Mouse (Mus musculus) limb, embryonic 13.5 days (tissue): ENCODE results near the gene Tbc1d8. TPM values are rescaled to one million over a fixed set of nuclear protein-coding genes. Genes with fewer than 3 reads are reported as not detected.

Source experiments
- ATAC-seq: fragments of 200-750 bp; cut with Nextera tagmentation; 2 replicates; pipeline ENCODE4 v1.8.0; 2017; ENCODE audit warnings: low read depth, moderate number of reproducible peaks, moderate TSS enrichment; ENCODE audit not compliant: low FRiP score
- H3K27ac ChIP-seq: fragments of 300-500 bp; sonication (generic); 2 replicates; pipeline ENCODE4 v1.5.1; 2015; ENCODE audit warnings: inconsistent platforms, mild to moderate bottlenecking, moderate library complexity
- H3K27me3 ChIP-seq: fragments of 300-500 bp; sonication (generic); 2 replicates; pipeline ENCODE4 v1.6.1; 2015; ENCODE audit warnings: mild to moderate bottlenecking, inconsistent platforms
- H3K36me3 ChIP-seq: fragments of 300-500 bp; sonication (generic); 2 replicates; pipeline ENCODE4 v1.6.1; 2015; ENCODE audit warnings: inconsistent platforms, mild to moderate bottlenecking, moderate library complexity
- H3K4me1 ChIP-seq: fragments of 300-500 bp; sonication (generic); 2 replicates; pipeline ENCODE4 v1.6.1; 2015; ENCODE audit warnings: inconsistent platforms
- H3K4me2 ChIP-seq: fragments of 300-500 bp; sonication (generic); replicated peaks from 2 replicates; pipeline ENCODE4 v1.6.1; 2015; ENCODE audit warnings: inconsistent platforms, mild to moderate bottlenecking, moderate library complexity
- H3K4me3 ChIP-seq: fragments of 300-500 bp; sonication (generic); 2 replicates; pipeline ENCODE4 v1.5.1; 2015; ENCODE audit warnings: moderate library complexity, mild to moderate bottlenecking, inconsistent platforms
- H3K9ac ChIP-seq: fragments of 300-500 bp; sonication (generic); 2 replicates; pipeline ENCODE4 v1.6.1; 2015; ENCODE audit warnings: mild to moderate bottlenecking, inconsistent platforms
- H3K9me3 ChIP-seq: fragments of 300-500 bp; sonication (generic); 2 replicates; pipeline ENCODE4 v1.6.1; 2016; ENCODE audit warnings: inconsistent platforms
- WGBS: fragments of 180-500 bp; shearing (Covaris S2); methylation state at CpG from one replicate; pipeline ENCODE4 v1.1.7; 2015; 5-methylcytosine and 5-hydroxymethylcytosine counted together
- polyA plus RNA-seq: library from polyadenylated mRNA; unstranded; fragments of >200 nt; fragmentation: Nextera tagmentation; extraction: Ambion mirVana; gene quantifications from 2 replicates; pipeline ENCODE4 v1.2.1, GENCODE M21; 2015

The Tbc1d8 gene
- polyA plus RNA-seq, 1 experiment from 2014 or later: 10.4 TPM

DNA sequence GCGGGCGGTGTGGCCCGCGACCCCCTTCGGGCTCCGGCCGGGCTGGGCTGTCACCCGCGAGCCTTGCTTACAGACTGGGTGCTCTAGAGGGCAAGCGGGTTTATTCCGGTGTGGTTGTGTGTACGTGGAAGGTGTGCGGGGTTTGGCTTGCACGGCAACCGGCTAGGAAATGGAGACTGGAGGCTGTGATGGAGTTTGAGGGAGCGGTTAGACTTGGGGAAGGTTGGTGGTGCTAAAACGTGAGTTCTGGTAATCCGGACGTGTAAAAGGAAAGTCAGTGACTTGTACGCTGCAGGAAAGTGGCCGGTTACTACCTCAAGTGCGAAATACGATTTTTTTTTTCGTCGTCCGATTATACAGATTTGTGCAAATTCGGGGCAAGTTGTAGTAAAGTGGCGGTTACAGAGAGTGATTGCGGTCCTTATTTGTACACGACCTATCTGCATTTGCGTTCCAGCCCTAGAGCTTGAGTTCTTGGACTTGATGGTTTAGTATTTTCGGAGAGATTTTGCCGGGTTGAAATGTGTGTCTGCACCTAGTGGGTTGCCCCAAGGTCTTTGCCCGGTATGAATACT, 110.2 kb downstream of the Tbc1d8 start:
- H3K9ac ChIP-seq: peak overlapping the region; percentile 98
- peak overlapping the region; percentile 95 for H3K4me3 ChIP-seq
- H3K36me3 ChIP-seq: peaks cover 39% of the 10 kb centered on the region
- peak overlapping the region; percentile 92 for H3K27ac ChIP-seq
- peaks cover 21% of the 10 kb centered on the region for H3K4me1 ChIP-seq
- WGBS: under 1% methylated on average over 34 of the region's 34 CpGs
- no peaks in the 10 kb centered on the region for H3K27me3 ChIP-seq
- peak; percentile 55 for ATAC-seq
- H3K4me2 ChIP-seq: peak overlapping the region; percentile 90
- H3K9me3 ChIP-seq: no peaks in the 10 kb centered on the region

DNA sequence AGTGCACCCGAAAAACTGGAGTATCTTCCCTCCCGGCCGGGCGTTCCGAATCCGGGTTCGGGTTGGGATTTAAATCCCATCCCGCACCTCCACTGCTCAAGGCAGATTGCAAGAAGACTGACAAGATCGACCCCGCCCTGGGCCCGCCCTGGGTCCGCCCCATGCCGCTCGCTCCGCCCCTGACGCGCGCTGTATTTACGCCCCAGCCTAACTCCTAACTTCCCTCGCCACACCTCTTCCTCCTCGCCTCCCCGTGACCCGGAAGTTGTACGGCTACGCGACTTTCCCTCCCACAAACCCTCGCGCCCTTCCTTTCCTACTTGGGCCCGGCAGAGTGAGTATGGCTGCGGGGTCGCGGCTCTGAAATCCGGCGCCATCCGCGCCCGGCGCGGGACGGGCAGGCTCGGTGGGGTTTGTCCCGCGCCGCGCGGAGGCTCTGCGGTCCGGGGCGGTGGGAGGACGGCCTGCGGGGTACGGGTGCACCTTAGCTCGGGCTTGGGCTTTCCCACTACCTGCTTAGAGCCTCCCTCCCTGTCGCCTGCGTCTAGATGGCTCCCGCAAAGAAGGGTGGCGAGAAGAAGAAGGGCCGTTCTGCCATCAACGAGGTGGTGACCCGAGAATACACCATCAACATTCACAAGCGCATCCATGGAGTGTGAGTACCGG, 110.8 kb downstream of the Tbc1d8 start, which contains the start of gene Rpl31:
TSS of gene Rpl31 (plus strand) at position 242 of the 666 bp plus-strand sequence.
- H3K27ac ChIP-seq: peak within 1 kb of the TSS; percentile 92
- peak within 1 kb of the TSS; percentile 95 for H3K4me3 ChIP-seq
- peak; percentile 100 for ATAC-seq
- H3K4me1 ChIP-seq: peaks cover 21% of the 10 kb centered on the region
- peak within 1 kb of the TSS; percentile 98 for H3K9ac ChIP-seq
- under 1% methylated on average over 61 of the region's 62 CpGs for WGBS
- no peaks in the 10 kb centered on the region for H3K27me3 ChIP-seq
- H3K9me3 ChIP-seq: no peaks in the 10 kb centered on the region
- peaks cover 33% of the 10 kb centered on the region for H3K36me3 ChIP-seq
- peak within 1 kb of the TSS; percentile 90 for H3K4me2 ChIP-seq

DNA sequence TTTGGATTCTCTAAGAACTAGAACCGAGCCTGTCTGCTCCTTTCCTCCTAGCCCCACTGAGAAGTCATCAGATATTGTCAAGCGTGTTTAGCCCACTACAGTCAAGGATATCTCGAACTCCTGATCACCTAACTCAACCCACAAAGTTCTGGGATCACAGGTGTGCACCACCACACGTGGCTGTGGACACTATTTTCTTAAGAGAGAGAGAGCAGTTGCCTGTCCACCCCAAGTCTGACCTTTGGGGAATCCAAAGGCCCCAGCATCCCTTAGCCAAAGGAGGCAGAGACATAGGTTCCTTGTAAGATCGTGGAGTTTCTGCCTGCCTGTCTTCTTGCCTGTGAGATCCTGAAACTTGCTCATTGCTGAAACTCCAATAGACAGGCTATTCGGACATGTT, 111.5 kb downstream of the Tbc1d8 start:
- Histone ChIP-seq H3K36me3 (peaks cover 26% of the 10 kb centered on the region), H3K27ac (no peak overlapping the region), H3K4me2 (peak overlapping the region; percentile 90), H3K9ac (peak overlapping the region; percentile 65), H3K4me3 (peak overlapping the region; percentile 95), H3K9me3 (no peaks in the 10 kb centered on the region), H3K4me1 (peaks cover 21% of the 10 kb centered on the region), H3K27me3 (no peaks in the 10 kb centered on the region; the same call in 1 of the 2 replicates)
- no peak for ATAC-seq
- 28% methylated on average over 6 of the region's 6 CpGs for WGBS

DNA sequence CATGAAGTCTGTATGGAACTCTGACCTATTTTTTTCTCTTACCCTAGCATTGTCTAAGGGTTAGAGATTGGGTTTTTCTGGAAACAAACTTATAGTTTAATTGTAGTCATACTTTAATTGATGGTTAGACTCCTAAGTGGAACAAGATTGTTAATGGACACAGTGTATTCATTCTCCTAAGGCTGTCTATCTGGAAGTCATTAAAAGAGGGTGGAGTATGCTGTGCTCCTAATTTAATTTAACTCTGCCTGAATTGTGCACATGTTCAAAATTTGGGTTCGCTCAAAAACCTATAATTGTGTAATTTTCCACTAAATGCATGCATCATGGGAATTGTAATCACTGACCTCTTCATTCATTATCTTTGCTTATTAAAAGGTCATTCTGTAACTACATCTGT, 113.0 kb downstream of the Tbc1d8 start:
- no peak for ATAC-seq
- 57% methylated on average over 1 of the region's 1 CpGs for WGBS

DNA sequence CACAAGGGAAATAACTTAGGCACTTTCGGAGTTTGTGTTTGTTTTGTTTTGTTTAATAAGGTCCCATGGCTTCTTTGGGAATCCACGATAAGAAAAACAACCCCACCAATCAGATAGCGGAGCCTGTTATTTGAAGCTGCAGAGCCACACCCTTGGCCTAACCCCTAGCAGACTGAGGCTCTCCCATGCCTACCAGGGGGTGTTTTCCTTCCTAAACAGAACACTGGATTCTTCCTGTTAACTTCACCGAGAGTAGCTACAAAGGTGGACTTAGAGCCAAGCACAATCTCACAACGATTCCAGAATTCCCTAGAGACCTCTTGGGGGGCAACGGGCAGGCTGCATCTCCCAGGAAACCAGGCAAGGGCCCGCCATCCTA, 116.1 kb downstream of the Tbc1d8 start:
- H3K27ac ChIP-seq: no peak overlapping the region
- no peaks in the 10 kb centered on the region for H3K36me3 ChIP-seq
- no peak overlapping the region for H3K4me2 ChIP-seq
- H3K9me3 ChIP-seq: no peaks in the 10 kb centered on the region
- no peak overlapping the region for H3K9ac ChIP-seq
- 49% methylated on average over 7 of the region's 7 CpGs for WGBS
- H3K4me1 ChIP-seq: peaks cover 7% of the 10 kb centered on the region
- H3K4me3 ChIP-seq: no peak overlapping the region
- no peak for ATAC-seq
- peaks cover 15% of the 10 kb centered on the region; the same call in 1 of the 2 replicates for H3K27me3 ChIP-seq

More for the DNA sequence above, 113.0 kb downstream of the Tbc1d8 start:
- Histone ChIP-seq H3K4me2 (no peak overlapping the region), H3K4me1 (peaks cover 21% of the 10 kb centered on the region), H3K9ac (no peak overlapping the region), H3K9me3 (no peaks in the 10 kb centered on the region), H3K27me3 (peaks cover 13% of the 10 kb centered on the region; the same call in 1 of the 2 replicates), H3K27ac (no peak overlapping the region), H3K4me3 (no peak overlapping the region), H3K36me3 (peaks cover 11% of the 10 kb centered on the region)

DNA sequence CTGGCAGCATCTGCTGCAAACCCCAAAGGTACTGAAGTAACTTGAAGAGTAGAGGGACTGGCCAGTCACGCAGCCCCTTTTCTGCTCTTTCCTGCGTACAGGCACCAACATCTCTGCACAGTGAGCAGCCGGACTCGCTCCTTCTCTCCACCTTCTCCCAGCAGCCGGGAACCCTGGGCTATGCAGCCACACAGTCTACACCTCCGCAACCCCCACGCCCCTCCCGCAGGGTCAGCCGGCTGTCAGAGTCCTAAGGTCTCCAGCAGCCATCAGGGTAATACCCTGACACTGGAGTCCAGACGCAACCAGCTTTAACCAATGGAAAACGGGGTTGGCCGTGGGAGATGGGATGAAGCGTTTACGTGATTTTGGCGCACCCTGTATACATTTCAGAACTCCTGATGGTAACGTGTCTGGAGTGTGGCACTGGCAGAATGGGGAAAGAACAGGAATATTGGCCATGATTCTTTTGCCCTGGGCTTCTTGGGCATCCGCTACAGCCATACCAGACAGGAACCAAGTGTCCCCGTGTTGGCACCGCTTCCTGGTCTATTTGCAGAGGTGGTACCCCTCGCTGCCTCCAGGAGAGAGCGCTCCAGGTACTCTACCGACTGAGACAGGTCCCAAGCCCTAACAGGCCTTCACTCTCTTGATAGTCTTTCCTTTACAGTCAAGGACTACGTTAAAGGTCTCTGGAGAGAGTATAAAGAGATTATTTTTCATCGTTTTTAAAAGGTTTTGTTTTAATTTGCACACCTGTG, 116.6 kb downstream of the Tbc1d8 start:
- ATAC-seq: no peak

DNA sequence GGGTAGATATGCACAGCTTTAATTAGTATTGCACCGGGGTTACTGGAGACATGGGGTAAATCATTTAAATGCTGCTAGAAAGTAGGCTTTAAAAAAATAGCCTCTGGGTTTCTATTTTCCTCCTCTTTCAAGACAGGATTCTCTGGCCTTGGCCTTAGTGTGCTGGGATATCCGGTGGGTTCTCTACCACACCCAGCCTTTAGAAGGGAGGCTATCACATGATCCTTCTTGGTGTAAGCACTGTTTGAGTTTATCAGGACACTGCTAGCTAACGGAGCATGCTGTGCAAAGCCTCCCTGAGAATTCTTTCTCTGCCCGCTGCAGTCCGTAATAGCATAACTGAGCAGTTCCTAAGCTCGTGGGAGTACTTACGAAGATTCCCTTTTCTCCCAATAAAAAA, 129.1 kb downstream of the Tbc1d8 start:
- 84% methylated on average over 7 of the region's 7 CpGs for WGBS
- H3K4me2 ChIP-seq: no peak overlapping the region
- no peak for ATAC-seq
- H3K36me3 ChIP-seq: no peaks in the 10 kb centered on the region
- no peaks in the 10 kb centered on the region for H3K9me3 ChIP-seq
- H3K4me3 ChIP-seq: no peak overlapping the region
- no peaks in the 10 kb centered on the region for H3K4me1 ChIP-seq
- H3K27ac ChIP-seq: no peak overlapping the region
- H3K9ac ChIP-seq: no peak overlapping the region
- H3K27me3 ChIP-seq: 0 out of 2 replicates have a peak, but pooled peaks cover 6% of the 10 kb centered on the region

More for the DNA sequence above, 116.6 kb downstream of the Tbc1d8 start:
- Histone ChIP-seq H3K9me3 (no peaks in the 10 kb centered on the region), H3K9ac (peak overlapping the region; percentile 55), H3K4me2 (peak overlapping the region; percentile 63), H3K4me3 (peak overlapping the region; percentile 27), H3K36me3 (no peaks in the 10 kb centered on the region), H3K27me3 (peaks cover 15% of the 10 kb centered on the region; the same call in 1 of the 2 replicates), H3K4me1 (peaks cover 4% of the 10 kb centered on the region), H3K27ac (no peak overlapping the region)
- 27% methylated on average over 24 of the region's 24 CpGs for WGBS

DNA sequence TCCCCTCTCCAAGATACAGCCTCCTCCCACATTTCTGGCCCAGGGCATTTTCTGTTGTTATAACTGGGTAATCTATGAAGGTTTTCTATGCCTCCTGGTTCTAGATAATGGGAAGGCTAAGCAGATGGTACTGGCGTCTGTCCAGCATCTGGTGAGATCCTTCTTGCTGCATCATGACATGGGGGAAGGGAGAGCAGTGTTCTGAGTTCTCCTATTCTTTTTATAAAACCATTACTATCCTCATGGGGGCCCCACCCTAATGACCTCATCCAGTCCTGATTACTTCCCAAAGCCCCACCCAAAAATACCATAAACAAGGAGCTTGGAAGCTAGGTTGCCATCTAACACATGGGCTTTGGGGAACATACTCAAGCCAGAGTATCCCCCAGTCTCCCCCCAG, 129.6 kb downstream of the Tbc1d8 start:
- Histone ChIP-seq H3K9me3 (no peaks in the 10 kb centered on the region), H3K27ac (no peak overlapping the region), H3K4me2 (no peak overlapping the region), H3K9ac (no peak overlapping the region), H3K4me1 (no peaks in the 10 kb centered on the region), H3K4me3 (no peak overlapping the region), H3K36me3 (no peaks in the 10 kb centered on the region), H3K27me3 (0 out of 2 replicates have a peak, but pooled peaks cover 6% of the 10 kb centered on the region)
- ATAC-seq: no peak
- 73% methylated on average over 1 of the region's 1 CpGs for WGBS

DNA sequence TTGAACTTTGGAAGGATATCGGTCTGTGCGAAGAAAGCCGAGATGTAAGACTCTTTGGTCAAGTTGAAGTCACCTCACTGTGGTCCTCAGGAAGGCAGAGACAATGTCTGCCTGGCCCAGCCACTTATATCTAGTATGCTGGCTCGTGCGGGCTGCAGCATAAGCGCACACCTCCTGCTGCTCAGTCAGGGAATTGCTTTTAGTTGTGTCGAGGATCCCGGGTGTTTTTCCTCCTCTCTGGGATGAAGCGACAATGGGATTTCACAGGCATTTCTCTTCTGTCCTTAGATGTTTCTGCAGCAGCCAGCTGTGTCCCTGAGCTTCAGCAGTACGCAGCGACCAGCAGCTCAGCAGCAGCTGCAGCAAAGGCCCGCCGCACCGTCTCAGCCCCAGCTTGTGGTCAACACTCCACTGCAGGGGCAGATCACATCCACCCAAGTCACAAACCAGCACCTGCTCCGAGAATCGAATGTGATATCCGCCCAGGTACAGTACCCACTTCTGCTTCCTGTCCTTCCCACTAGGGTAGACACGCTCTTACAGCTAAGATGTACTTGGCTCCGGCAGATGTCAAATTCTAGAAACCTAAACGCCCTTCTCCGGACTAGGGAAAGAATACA, 133.5 kb downstream of the Tbc1d8 start:
- Histone ChIP-seq H3K36me3 (no peaks in the 10 kb centered on the region), H3K4me2 (no peak overlapping the region), H3K4me1 (no peaks in the 10 kb centered on the region), H3K27me3 (0 out of 2 replicates have a peak, but pooled peaks cover 6% of the 10 kb centered on the region), H3K27ac (no peak overlapping the region), H3K9me3 (no peaks in the 10 kb centered on the region), H3K4me3 (no peak overlapping the region), H3K9ac (no peak overlapping the region)
- WGBS: 62% methylated on average over 21 of the region's 21 CpGs
- ATAC-seq: no peak

DNA sequence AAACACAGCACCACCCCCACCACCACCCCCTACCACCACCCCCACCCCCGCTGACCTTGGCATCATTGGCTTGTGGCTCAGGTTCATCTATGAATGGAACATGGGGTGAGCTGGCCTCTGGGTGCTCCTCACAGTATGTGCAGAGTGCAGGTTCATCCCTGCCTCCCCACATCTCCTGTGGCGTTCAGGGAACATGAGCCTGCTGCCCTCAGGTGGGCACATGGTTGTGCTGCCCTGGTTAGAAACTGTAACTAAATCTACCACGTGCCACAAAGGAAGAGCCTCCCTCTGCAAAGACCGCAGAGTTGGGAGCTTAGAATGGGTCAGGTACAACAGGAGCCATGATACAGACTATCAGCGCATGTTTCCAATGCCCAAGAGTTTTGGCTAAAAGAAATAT, 135.3 kb downstream of the Tbc1d8 start:
- Histone ChIP-seq H3K27me3 (peaks cover 16% of the 10 kb centered on the region), H3K36me3 (no peaks in the 10 kb centered on the region), H3K4me3 (no peak overlapping the region), H3K9me3 (no peaks in the 10 kb centered on the region), H3K4me2 (no peak overlapping the region), H3K4me1 (no peaks in the 10 kb centered on the region), H3K27ac (no peak overlapping the region), H3K9ac (no peak overlapping the region)
- WGBS: 78% methylated on average over 5 of the region's 5 CpGs
- ATAC-seq: no peak

DNA sequence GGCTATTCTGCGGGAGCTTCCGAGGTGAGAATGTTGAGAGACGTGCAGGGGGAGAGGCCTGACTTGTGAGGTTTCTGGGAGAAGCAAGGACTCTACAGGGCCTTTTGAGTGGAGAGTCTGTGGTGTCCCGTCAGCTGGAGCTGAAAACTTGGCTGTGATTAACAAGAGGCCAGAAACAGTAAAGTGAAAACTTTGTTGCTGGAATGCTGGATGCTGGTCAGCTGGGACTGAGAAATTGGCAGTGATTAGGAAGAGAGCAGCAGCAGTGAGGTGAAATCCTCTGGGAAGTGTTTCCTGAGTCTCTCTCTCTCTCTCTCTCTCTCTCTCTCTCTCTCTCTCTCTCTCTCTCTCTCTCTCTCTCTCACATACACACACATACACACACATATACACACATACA, 136.7 kb downstream of the Tbc1d8 start:
- H3K4me3 ChIP-seq: no peak overlapping the region
- no peak overlapping the region for H3K9ac ChIP-seq
- no peaks in the 10 kb centered on the region for H3K36me3 ChIP-seq
- WGBS: 73% methylated on average over 4 of the region's 4 CpGs
- H3K4me1 ChIP-seq: no peaks in the 10 kb centered on the region
- no peak for ATAC-seq
- H3K9me3 ChIP-seq: no peaks in the 10 kb centered on the region
- no peak overlapping the region for H3K27ac ChIP-seq
- H3K27me3 ChIP-seq: peaks cover 23% of the 10 kb centered on the region
- H3K4me2 ChIP-seq: no peak overlapping the region

DNA sequence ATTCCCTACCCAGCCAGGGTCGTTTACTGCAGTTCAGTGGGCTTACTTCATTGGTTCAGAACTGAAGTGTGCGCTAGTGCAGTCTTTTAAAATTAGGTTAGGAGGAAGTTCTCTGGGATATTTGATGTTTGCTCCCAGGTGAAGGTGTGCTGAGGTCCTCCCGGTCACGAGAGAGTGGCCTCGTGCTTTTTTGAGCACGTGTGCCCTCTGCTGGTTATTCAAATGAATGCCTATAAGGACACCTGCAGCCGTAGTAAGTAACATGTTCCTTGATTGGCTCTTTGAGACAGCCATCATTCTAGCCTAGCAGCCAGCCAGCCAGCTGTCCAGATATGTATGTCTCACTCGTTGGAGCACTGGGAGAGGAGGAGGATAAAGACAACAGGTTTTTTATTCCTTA, 137.9 kb downstream of the Tbc1d8 start:
- Histone ChIP-seq H3K4me1 (peaks cover 8% of the 10 kb centered on the region), H3K9me3 (no peaks in the 10 kb centered on the region), H3K4me3 (no peak overlapping the region), H3K9ac (no peak overlapping the region), H3K4me2 (no peak overlapping the region), H3K27ac (no peak overlapping the region), H3K27me3 (peaks cover 29% of the 10 kb centered on the region), H3K36me3 (no peaks in the 10 kb centered on the region)
- WGBS: 15% methylated on average over 8 of the region's 8 CpGs
- peak; percentile 28; the same call in 1 of the 2 replicates for ATAC-seq
